Mouse (Mus musculus) bone marrow, adult 2 months (tissue): ENCODE measurements around the gene Krt6b.

Experiments
- CTCF ChIP-seq: fragments of 200-500 bp; IDR thresholded peaks from 2 replicates; pipeline ENCODE4 v1.5.1; 2011; ENCODE audit warnings: low read length, control low read depth; ENCODE audit not compliant: control insufficient read depth, insufficient read depth
- POLR2A ChIP-seq: fragments of 200-500 bp; IDR thresholded peaks from 2 replicates; pipeline ENCODE4 v1.6.1; 2011; ENCODE audit warnings: low read depth, mild to moderate bottlenecking, control low read depth, low read length, borderline replicate concordance; ENCODE audit not compliant: control insufficient read depth

DNA sequence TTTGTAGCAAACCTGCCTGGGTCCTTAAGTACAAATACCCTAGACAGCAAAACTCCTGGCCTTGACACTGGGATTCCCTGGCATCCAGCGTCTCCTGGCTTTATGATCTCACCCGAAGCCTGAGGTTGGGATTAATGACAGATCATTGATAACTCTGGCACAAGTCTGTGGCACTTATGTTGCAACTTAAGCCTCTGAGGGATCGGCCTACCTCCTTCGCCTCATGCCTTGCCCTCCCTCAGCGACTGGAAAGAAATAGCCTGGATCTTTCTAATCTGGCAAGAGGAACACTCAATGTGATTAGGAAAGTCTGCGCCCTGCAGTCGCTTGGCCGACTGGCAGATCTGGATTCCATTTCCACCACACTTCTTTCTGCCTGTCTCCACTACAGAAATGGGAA, 19.8 kb upstream of the Krt6b start:
- no peak for TF ChIP-seq CTCF
- TF ChIP-seq POLR2A: no peak
